ENCODE assay signal across 10 mouse cellular contexts in the genomic region with DNA sequence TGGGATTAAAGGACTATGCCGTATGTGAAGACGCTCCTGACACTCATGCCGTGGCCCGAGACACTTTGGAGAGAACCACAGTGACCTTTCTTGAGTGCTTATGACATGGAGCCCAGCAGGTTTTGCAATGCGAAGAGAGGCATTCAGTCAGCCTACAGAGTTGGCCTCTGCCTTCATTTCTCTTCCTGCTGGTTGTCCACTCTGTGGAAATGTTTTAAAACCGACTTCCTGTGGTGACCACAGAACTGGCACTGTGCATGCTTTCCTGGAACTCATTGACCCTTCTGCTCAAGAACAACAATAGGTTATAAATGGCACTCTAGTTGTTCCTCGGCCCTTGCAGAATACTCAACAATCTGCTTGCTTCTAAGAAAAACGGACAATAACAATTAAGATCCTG.
DNase-seq lines count a peak whose midpoint lies in the region; ATAC-seq lines count a peak whose summit lies in the region.
"Had no signal": no experiment of that assay in that cellular context is flagged by ENCODE, and none has a peak within 500 bp of the region (broad histone marks: within the 10 kb centered on the region; RNA-seq: fewer than 3 reads in every experiment).

No protein-coding gene starts in this region.

- H3K36me3 ChIP-seq in heart, embryonic 13.5 days = peaks cover 16% of the 10 kb centered on the region
- no peaks in the 10 kb centered on the region for H3K36me3 ChIP-seq in lung, embryonic 15.5 days
- no peaks in the 10 kb centered on the region for H3K36me3 ChIP-seq in forebrain, embryonic 14.5 days (ENCODE audit: control insufficient read depth, insufficient read depth, low read length)
- no peaks in the 10 kb centered on the region for H3K36me3 ChIP-seq in midbrain, embryonic 13.5 days
- no peaks in the 10 kb centered on the region for H3K36me3 ChIP-seq in forebrain, embryonic 12.5 days (replicated peaks)

- ATAC-seq in heart, embryonic 13.5 days (ENCODE audit: extremely low read depth, insufficient number of reproducible peaks, low FRiP score, low TSS enrichment) = no peak
- ATAC-seq in lung, embryonic 15.5 days (ENCODE audit: borderline replicate concordance, extremely low read depth, low FRiP score, low TSS enrichment) = peak; percentile 59
- ATAC-seq in forebrain, embryonic 14.5 days = no peak
- ATAC-seq in midbrain, embryonic 13.5 days = no peak
- no peak for ATAC-seq in forebrain, embryonic 12.5 days (ENCODE audit: low FRiP score)
- ATAC-seq: forebrain, embryonic 16.5 days had no signal

- peak; percentile 32 for DNase-seq in adrenal gland, adult 2 months
- DNase-seq in adrenal gland, postnatal 4 days (ENCODE audit: low spot score in 2 of 2) = no peak
- DNase-seq in 3T3-L1 (ENCODE audit: low read depth, low spot score) = peak; percentile 48
- no peak for DNase-seq in forebrain, embryonic 14.5 days (ENCODE audit: low spot score)
- DNase-seq: cerebellum, postnatal 14 days had no signal

- H3K9me3 ChIP-seq in heart, embryonic 13.5 days = no peaks in the 10 kb centered on the region
- no peaks in the 10 kb centered on the region for H3K9me3 ChIP-seq in lung, embryonic 15.5 days
- no peaks in the 10 kb centered on the region for H3K9me3 ChIP-seq in forebrain, embryonic 14.5 days (replicated peaks; ENCODE audit: control insufficient read depth, low read length)
- no peaks in the 10 kb centered on the region for H3K9me3 ChIP-seq in midbrain, embryonic 13.5 days
- H3K9me3 ChIP-seq in forebrain, embryonic 12.5 days = peaks cover 3% of the 10 kb centered on the region; the same call in 1 of the 2 replicates

- H3K27me3 ChIP-seq in heart, embryonic 13.5 days (replicated peaks) = no peaks in the 10 kb centered on the region
- H3K27me3 ChIP-seq in lung, embryonic 15.5 days = no peaks in the 10 kb centered on the region
- H3K27me3 ChIP-seq in forebrain, embryonic 14.5 days (replicated peaks; ENCODE audit: control insufficient read depth, insufficient read depth, low read length) = no peaks in the 10 kb centered on the region
- no peaks in the 10 kb centered on the region for H3K27me3 ChIP-seq in midbrain, embryonic 13.5 days
- no peaks in the 10 kb centered on the region for H3K27me3 ChIP-seq in forebrain, embryonic 12.5 days

- H3K27ac ChIP-seq in heart, embryonic 13.5 days (replicated peaks) = peak overlapping the region; percentile 66
- peak overlapping the region; percentile 30; the same call in 1 of the 2 replicates for H3K27ac ChIP-seq in lung, embryonic 15.5 days
- no peak overlapping the region for H3K27ac ChIP-seq in forebrain, embryonic 14.5 days (ENCODE audit: low read depth, low read length)
- H3K27ac ChIP-seq in midbrain, embryonic 13.5 days = no peak overlapping the region
- H3K27ac ChIP-seq in forebrain, embryonic 12.5 days = no peak overlapping the region

- no peak overlapping the region for H3K9ac ChIP-seq in heart, embryonic 13.5 days
- no peak overlapping the region for H3K9ac ChIP-seq in lung, embryonic 15.5 days
- no peak overlapping the region for H3K9ac ChIP-seq in forebrain, embryonic 14.5 days (ENCODE audit: low read length)
- H3K9ac ChIP-seq in midbrain, embryonic 13.5 days (replicated peaks) = no peak overlapping the region
- H3K9ac ChIP-seq in forebrain, embryonic 12.5 days = no peak overlapping the region

- no peak overlapping the region for H3K4me3 ChIP-seq in heart, embryonic 13.5 days
- H3K4me3 ChIP-seq in lung, embryonic 15.5 days = no peak overlapping the region
- H3K4me3 ChIP-seq in forebrain, embryonic 14.5 days (ENCODE audit: low read depth, low read length) = no peak overlapping the region
- no peak overlapping the region for H3K4me3 ChIP-seq in midbrain, embryonic 13.5 days (replicated peaks)
- H3K4me3 ChIP-seq in forebrain, embryonic 12.5 days (replicated peaks) = no peak overlapping the region

- 55% methylated on average over 8 of the region's 8 CpGs for WGBS in heart, embryonic 13.5 days
- 52% methylated on average over 8 of the region's 8 CpGs for WGBS in lung, embryonic 15.5 days
- 90% methylated on average over 8 of the region's 8 CpGs for WGBS in forebrain, embryonic 14.5 days
- 84% methylated on average over 8 of the region's 8 CpGs for WGBS in midbrain, embryonic 13.5 days
- 89% methylated on average over 8 of the region's 8 CpGs for WGBS in forebrain, embryonic 12.5 days

- H3K4me1 ChIP-seq in heart, embryonic 13.5 days = peaks cover 85% of the 10 kb centered on the region
- peaks cover 17% of the 10 kb centered on the region; the same call in 1 of the 2 replicates for H3K4me1 ChIP-seq in lung, embryonic 15.5 days
- no peaks in the 10 kb centered on the region for H3K4me1 ChIP-seq in forebrain, embryonic 14.5 days (ENCODE audit: control insufficient read depth, insufficient read depth, low read length)
- H3K4me1 ChIP-seq in midbrain, embryonic 13.5 days (replicated peaks) = no peaks in the 10 kb centered on the region
- H3K4me1 ChIP-seq in forebrain, embryonic 12.5 days = no peaks in the 10 kb centered on the region

- H3K4me2 ChIP-seq in heart, embryonic 13.5 days = no peak overlapping the region
- no peak overlapping the region for H3K4me2 ChIP-seq in lung, embryonic 15.5 days
- H3K4me2 ChIP-seq in forebrain, embryonic 14.5 days (ENCODE audit: low read length) = no peak overlapping the region
- no peak overlapping the region for H3K4me2 ChIP-seq in midbrain, embryonic 13.5 days (replicated peaks)
- no peak overlapping the region for H3K4me2 ChIP-seq in forebrain, embryonic 12.5 days

Comparison
In these comparisons a context has a peak if more than half of its experiments do, and no peak if none do; other contexts are left out.
1. DNase-seq: peak in adrenal gland, adult 2 months (single experiment) and 3T3-L1 (single experiment); none in adrenal gland, postnatal 4 days (0 of 2) and forebrain, embryonic 14.5 days (single experiment).
2. H3K27ac ChIP-seq: peak in heart, embryonic 13.5 days (single experiment) and lung, embryonic 15.5 days (single experiment); none in forebrain, embryonic 14.5 days (single experiment), midbrain, embryonic 13.5 days (single experiment) and forebrain, embryonic 12.5 days (single experiment).